Mouse (Mus musculus): ENCODE measurements around the gene Ccdc74a.

- TF ChIP-seq CTCF (IDR thresholded peaks at IDR 0.05; ENCODE audit: low read depth, low read length): no peak
- TF ChIP-seq POLR2A (IDR thresholded peaks at IDR 0.05; ENCODE audit: extremely low read depth, insufficient read depth, low read length): no peak
Measured at GRCm38 (mm10) chr16:17656212-17656871, 10.1 kb downstream of the Ccdc74a start.

Data from liver, adult 2 months (tissue).